Mouse (Mus musculus): ENCODE data around the gene Cabp1.
"Not testable (repeated sequence)": the region's sequence is repeated elsewhere in the genome, so short reads cannot be mapped to it uniquely, and the experiment has no call there.

The Cabp1 gene

DNA sequence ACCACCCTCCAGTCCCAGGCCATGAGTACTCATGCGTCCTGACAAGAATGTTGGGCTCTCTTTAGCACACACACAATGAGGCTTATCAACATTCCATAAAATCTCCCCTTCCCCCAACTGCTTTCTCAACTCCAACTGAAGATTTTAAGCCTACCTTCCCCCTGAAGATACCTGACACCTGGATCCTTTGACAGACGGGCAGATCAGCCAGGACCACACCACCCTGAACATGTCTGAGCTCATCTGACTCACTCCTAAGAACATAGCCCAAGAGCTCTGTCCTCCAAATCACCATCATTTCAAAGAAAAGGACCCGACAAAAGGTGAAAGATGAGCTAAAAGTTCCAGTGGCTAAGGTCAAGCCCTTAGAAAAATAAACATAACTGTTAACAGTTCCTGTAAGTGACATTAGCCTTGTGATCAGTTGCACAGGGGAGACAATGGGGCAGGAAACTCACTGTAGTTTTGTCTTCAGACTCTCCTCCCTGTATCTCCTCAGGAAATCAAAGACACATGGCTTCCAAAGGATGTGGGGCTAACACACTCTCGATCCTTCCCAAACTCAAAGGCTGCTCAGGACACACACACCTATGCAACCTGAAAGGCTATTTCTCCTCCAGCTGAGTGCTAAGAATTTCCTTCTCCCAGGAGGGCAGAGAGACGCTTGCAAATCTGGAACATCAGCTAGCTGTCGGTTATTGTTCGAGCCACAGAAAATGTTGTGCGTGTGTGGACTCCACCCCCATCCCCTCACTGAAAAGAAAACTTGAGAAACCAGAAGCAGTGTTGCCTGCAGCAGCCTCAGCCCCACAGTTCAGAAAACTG is 41.8 kb downstream of the Cabp1 start:
- DNase-seq (ENCODE audit: extremely low spot score, low spot score): no peak

DNA sequence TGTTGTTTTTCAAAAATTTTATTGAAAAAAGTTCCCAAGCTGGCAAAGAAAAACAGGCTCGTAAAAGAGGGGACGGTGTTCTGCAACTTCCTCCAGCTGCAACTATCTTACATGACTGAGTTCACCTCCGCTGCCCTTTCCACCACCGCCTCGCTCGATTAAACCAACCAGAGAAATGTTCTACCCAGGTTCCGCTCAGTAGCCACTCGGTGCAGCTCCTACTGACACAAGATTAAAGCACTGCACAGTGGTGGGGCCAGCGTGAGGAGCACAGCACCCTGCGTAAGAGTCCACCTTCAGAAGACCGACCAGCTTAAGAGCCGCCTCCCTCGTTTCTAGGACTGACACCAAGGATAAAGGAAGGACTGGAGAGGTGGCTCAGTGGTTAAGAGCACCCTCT is 42.7 kb downstream of the Cabp1 start:
- no peak for DNase-seq (ENCODE audit: extremely low spot score, low spot score)

DNA sequence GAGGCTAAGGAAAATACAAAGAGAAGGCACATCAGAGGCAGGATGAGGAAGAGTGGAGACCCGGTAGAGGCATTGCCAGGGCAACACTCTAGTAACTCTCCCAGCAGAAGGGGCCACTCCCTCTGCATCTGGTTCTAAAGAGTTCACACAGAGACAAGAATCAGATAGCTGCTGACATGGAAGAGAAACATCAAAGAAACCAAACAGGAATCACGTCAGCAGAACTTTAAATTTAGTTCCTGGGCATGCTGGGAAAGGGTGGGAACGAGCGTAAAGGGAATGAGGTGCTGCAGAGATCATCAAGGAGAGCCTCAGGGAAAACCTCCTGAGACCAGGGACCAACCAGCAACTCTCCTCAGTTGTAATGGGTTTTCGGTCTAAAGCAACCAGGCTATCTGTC is 43.2 kb downstream of the Cabp1 start:
- DNase-seq (ENCODE audit: extremely low spot score, low spot score): no peak

DNA sequence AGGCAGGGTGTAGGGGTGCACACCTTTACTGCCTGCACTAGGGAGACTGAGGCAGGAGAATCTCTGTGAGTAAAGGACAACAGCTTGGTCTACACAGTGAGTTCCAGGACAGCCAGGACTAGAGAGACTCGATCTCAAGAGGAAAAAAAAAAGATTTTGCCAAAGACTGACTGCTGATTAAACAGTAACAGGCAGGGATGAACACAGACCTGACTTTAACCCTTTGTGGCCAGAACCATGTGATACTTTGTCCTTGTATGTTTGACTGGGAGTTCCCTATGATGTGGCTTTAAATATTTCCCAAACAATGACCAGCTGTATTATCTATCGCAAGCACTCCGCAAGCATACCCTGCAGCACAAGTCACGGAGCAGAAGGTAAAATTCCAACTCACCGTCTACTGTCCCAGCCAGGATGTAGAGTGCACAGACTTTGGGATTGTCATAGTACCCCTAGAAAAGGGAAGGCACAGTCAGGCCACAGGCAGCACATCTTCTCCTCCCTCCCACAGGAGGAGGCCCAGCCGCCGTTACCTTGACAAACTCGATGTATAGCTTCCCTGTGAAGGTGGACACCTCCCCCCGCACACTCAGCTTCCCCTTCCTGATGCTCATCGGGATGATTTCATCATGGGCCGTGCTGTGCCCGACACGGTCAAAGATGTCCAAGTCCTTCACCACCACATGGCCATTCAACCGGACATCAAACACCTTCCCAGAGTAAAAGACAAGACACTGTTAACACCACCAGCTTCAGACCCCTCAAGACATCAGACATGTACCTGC is 44.3 kb downstream of the Cabp1 start:
- DNase-seq (ENCODE audit: extremely low spot score, low spot score): no peak

DNA sequence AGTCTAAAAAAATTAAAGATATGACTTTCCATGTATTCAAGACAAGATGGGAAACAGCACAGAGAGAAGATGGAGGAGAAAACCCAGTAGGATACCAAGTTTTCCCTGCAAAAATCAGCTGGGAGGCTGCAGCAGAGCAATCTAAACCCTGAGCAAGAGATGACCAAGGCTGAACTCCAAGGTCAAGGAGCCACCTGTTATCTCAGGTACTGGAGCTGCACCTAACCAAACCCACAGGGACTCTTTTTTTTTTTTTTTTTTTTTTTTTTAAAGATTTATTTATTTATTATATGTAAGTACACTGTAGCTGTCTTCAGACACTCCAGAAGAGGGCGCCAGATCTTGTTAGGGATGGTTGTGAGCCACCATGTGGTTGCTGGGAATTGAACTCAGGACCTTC is 45.3 kb downstream of the Cabp1 start:
- not testable (repeated sequence) for DNase-seq (ENCODE audit: extremely low spot score, low spot score)

DNA sequence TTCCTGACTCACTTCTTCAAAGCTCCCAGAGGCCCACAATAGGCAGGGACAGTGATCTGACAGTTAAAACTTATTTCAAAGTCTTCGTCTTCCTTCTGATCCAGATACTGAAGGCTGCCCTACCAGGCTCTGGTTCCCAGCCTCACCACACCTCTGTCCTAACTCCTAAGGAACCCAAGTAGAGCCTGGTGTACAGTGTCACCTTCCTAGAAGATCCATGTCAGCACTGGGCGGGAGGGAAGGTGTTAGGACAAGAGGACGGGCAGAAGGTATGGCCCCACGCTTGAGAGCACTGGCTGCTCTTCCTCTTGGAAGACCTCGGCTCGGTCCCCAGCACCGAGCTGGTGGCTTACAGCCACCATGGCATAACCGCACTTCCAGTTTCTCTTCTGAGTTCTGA is 45.8 kb downstream of the Cabp1 start:
- DNase-seq (ENCODE audit: extremely low spot score, low spot score): no peak

DNA sequence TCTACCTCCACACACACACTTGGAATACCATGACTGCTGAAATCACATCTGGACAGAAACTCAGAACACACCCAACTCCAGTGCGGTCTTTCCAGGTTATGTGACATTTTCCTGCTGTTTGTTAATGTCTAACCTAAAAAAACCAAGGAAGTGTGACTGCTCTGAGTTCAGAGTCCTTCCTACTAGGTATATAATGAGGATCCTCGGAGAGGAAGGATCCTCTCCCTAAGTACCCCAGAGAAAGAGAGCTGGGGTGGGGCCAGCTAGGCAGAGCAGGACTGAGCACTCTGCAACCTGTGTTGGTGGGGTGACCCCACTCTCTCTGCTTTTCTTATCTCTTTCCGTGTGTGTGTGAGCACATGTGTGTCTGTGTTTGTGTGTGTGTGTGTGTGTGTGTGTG is 46.8 kb downstream of the Cabp1 start:
- DNase-seq (ENCODE audit: extremely low spot score, low spot score): no peak

DNA sequence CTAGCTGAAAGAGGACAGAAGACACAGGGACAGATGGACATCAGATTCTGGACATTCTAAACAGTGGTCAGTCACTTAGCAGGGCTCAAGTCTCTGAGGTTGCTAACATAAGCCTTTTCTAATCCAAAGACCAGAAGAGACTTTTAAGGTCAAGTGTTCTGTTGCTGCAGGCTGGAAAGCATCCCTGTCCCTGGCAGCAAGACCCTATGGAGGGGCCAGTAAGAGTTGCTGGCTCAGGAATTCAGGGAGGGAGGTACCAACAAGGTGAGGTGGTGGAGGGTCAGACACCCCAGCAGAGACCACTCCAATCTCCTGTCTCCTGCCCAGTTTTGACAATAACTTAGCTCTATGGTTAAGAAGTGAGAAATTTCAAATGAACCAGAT is 47.4 kb downstream of the Cabp1 start:
- no peak for DNase-seq (ENCODE audit: extremely low spot score, low spot score)

DNA sequence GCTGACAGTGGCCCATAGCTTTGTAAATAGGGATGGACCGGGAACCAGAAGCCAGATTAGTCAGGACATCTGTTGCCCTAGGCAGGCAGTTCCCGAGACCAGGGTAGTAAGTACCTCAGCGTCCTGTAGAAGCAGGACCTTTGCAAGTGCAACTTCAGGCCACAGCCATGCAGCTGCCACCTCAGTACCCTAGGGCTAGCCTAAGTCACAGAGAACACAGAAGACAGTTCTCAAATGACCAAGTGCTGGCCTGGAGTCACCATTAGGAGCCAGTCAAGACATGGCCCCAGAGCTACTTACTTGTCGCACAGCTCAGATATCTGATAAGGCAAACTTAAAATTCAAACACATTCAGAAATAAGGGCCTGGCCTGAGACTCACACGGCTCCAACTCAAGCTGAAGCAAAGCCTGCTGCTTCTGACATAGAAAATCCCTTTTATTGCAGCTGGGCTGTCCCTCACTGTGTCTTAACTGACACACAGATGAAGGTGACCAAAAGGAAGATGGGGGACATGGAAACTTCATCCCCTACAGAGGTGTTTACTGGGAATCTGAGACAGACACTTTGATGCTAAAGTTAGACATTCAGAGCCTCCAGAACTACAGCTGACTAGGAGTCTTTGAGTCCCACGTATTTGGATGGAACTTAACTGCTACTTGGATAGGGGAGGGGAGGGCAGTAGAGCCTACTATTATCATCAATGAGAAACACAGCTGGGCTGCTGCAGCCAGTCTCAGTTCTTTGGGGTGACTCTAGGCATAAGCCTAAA is 48.0 kb downstream of the Cabp1 start:
- no peak for DNase-seq (ENCODE audit: extremely low spot score, low spot score)

DNA sequence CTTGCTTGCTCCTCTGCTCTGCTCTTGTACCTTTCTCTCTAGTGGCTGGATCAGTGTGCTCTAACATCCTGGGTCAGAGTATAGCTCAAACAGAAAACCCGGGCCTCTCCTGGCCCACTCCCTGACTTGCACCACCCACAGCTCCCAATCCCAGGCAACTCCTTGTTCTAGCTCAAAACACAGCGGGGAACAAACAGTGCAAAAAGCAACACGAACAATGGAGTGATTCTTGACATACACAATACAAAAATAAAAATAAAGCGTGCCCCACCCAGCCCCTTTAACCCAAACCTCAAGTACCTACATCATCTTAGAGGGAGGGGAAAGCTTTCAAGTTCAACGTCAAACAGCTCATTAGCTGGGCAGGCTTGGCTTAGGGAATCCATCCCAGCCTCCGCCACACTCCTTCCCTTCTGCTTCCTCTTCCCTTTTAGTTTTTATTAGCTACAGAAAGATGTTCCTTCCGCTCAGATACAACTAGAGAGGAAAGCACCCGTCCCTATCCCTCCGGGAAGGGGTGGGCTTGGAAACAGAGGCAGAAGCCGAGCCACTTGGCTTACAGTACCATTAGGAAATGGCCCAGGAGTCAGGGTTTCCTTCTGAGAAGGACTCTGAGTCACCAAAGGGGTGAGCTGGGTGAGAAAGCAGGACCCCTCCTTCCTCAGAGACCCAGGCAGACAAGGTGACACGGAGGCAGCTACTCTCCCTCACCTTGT is 48.8 kb downstream of the Cabp1 start:
- DNase-seq (ENCODE audit: extremely low spot score, low spot score): no peak

DNA sequence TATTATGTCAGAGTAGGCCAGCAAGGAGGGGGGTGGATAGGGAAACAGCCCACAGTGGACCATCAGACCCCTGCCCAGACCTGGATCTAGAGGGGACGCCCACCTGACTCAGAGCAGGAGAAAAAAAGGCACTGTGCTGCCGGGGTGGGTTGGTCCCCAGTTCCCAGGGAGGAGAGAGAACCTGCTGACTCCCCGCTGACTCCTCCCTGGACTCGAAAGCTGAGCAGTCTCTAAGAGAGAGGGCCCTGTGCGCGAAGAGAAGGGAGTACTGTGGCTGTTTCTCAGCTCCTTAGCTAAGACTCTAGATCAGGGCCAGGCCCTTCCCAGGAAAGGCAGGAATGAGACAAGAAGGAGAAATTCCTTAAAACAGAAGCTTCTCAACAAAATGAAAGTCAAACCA is 49.7 kb downstream of the Cabp1 start:
- no peak for DNase-seq (ENCODE audit: extremely low spot score, low spot score)

DNA sequence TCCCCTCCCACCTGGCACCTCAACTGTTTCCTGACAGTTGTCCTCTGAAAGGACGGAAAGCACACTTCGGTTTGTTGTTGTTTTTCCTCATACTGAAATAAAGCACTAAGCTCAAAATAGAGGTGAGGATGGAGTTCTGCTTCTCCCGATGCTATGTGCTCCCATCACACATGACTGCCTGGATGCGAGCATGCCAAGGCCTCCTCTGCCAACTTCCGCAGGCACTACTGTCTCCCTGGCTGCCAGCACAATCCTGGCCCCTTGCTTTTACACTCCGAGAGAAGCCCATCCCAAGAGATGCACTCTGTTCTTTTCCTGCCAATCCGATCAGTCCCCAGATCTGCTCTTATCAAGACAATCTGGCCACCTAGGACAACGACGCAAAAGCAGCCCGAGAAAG is 50.6 kb downstream of the Cabp1 start:
- no peak for DNase-seq (ENCODE audit: extremely low spot score, low spot score)

DNA sequence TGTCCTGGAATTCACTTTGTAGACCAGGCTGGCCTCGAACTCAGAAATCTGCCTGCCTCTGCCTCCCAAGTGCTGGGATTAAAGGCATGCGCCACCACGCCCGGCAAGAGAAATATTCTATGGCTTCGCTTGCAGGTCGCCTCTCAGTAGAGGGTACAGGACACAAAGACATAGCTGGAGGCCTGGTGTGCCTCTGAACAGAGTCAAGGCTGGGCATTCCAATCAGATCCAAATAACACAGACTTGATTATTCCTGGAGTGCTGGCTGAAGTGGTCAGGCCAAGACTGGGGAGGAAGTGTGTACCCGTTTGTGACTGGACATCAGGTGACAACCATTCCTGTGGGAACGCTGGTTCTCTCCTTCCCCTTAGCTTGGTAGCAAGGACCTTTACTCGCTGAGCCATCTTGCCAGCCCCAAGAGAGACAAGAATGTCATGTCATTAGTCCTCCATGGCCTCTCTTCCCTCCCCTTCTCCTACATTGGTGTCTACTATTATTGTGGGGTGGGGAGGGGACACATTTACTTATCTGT is 51.9 kb downstream of the Cabp1 start:
- no peak for DNase-seq (ENCODE audit: extremely low spot score, low spot score)

DNA sequence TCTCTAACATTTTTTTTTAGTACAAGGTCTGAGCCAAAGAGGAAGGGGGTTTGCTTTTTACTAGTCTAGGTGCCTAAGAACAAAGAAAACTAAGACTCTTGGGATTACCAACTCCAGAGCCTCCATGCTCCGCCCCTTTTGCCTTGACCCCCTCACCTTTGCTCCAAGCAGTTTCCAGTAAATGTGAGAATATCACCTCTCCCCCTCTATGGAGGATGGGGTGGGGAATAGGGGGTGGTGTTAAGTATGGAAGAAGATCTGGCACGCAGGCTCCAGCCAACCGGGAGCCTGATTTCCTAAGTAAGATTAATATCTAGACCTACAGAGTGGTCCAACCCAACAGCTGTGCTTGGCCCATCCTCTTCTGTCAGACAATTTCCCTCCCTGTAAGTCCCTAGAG is 53.5 kb downstream of the Cabp1 start:
- DNase-seq (ENCODE audit: extremely low spot score, low spot score): no peak

DNA sequence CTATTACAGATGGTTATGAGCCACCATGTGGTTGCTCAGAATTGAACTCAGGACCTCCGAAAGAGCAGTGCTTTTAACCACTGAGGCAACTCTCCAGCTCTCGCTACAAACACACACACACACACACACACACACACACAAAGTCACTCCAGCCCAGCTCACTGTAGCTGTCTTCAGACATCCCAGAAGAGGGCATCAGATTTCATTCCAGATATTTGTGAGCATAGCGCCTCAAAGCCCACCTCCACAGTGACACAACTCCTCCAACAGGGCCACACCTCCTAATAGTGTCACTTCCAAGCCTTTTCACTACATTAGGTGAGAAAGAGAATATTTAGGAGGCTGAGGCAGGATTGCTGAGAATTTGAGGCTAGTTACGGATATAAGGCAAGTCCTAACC is 55.1 kb downstream of the Cabp1 start:
- DNase-seq (ENCODE audit: extremely low spot score, low spot score): no peak

DNA sequence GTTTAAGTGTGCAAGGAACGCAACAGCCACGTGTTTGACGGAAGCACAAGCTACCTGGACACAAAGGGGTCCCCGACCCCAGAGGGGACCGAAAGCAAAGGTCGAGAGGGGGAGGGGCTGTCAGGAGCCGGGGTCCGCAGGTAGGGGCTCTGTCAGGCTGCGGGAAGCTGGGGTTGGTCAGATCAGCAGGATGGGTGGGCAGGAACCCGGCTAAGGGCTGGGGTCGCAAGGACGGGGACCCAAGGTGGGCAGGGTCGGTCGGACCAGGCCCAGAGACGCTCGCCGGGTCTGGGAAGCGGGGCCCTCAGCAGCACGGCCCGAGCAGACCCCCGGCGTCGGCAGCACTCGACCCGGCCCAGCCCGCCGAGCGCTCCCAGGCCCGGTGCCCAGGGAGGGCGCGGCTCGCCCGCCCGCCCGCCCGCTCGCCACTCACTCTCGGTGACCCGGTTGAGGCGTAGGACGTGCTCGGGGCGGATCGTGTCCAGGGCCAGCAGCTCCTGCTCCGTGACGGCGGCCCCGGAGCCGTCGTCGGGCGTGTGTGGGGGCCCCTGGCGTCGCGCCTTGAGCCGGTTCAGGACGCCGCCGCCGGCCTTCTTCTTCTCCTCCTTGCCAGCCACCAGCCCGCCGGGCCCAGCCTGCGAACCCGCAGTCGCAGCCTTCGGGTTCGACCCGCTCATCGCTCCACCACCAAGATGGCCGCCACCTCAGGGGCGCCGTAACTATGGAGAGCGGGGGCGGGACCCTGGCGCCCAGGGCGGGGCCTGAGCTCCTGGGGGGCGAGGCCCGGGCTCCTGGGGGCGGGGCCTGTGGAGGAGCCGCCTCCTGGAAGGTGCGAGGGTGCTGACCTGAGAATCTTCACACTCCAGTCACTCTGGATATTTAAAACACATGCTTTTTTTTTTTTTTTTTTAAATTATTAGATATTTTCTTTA is 59.7 kb downstream of the Cabp1 start, which contains the start of gene Unc119b:
Unc119b (minus strand) TSS at position 742 of the 932 bp plus-strand sequence.
- peak; percentile 90 for DNase-seq (ENCODE audit: extremely low spot score, low spot score)

DNA sequence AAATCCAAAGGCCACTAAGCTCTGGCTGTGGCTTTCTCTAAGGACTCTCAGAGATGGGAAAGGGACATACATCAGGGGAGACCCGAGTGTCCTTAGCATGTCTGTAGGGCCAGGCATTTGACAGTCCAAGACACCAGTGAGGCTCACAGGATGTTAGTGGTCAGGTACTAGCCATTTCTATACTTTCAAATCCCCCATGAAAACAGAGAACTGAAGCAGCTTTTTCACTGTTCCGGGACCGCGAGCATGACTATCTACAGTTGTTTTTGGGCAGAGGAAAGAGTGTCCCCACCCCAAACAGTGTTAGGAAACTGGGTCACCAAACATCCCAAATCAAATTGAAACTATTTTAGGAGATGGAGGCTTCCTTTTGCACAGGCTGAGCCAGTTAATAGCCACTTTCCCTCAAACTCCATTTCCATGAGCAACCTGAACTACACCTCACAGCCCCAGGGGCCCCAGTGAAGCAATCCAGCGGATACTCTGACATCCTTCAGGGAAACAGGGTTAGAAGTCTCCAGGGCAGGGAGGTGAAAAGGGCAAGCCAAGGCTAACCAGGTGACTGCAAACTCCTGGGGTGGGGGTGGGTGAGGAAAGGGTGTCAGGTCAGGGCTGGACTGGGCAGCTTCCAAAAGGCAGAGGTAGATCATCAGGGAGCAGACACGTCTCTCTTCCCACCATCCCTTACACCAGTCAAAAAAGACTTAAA is 60.7 kb downstream of the Cabp1 start:
- DNase-seq (ENCODE audit: extremely low spot score, low spot score): no peak

DNA sequence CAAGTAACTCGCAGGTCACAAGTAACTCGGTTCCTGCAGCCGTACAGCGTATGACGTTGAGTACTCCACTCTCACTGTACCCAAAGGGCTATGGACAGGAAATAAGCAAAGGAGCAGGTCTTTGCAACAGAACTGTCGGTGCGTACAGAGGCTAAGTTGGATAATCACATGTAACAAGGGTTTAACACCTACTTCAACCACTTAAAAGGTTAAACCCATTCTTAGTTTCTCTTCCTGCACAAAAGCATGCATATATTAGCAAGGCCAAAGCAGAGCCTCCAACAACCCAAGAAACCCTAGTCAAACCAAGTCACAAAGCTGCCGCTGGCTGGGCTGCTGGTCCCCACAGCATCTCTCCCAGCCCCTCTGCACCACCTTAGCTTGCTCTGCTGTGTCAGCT is 61.7 kb downstream of the Cabp1 start:
- no peak for DNase-seq (ENCODE audit: extremely low spot score, low spot score)

DNA sequence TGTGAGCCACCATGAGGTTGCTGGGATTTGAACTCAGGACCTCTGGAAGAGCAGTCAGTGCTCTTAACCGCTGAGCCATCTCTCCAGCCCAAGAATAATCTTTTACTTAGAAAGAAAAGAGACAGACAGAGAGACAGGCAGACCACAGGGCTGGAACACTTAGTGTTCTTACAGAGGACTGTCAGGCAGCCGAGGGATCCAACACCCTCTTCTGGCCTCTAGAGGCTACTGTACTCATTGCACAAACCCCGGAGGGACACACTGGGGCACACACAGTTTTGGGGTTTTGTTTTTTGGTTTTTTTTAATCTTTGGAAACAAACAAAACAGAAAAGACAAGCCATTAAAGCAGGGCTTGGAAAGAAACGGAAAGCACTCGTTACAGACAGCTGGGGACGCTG is 64.9 kb downstream of the Cabp1 start:
- DNase-seq (ENCODE audit: extremely low spot score, low spot score): no peak

Data from neural tube, embryonic 10.5 days (tissue).